Mouse (Mus musculus) midbrain, embryonic 11.5 days (tissue): ENCODE data around the gene Bdkrb2. TPM values are rescaled to one million over a fixed set of nuclear protein-coding genes. Genes with fewer than 3 reads are reported as not detected.

Experiments used
- ATAC-seq: fragments of 200-750 bp; cut with Nextera tagmentation; 2 replicates; pipeline ENCODE4 v1.8.0; 2017; ENCODE audit warnings: moderate TSS enrichment, moderate library complexity; ENCODE audit not compliant: low FRiP score
- DNase-seq: peaks from one replicate; pipeline ENCODE4 v3.0.0; 2015; ENCODE audit warnings: low spot score; ENCODE audit errors: missing footprints
- H3K27ac ChIP-seq: fragments of 300-500 bp; sonication (generic); 2 replicates; pipeline ENCODE4 v1.5.1; 2014; ENCODE audit warnings: low read depth, low read length
- H3K27me3 ChIP-seq: fragments of 300-500 bp; sonication (generic); 2 replicates; pipeline ENCODE4 v1.6.1; 2014; ENCODE audit warnings: mild to moderate bottlenecking, low read length, moderate library complexity, mixed read lengths; ENCODE audit not compliant: control insufficient read depth, insufficient read depth
- H3K36me3 ChIP-seq: fragments of 300-500 bp; sonication (generic); 2 replicates; pipeline ENCODE4 v1.6.1; 2014; ENCODE audit warnings: mild to moderate bottlenecking, low read length, moderate library complexity, mixed read lengths; ENCODE audit not compliant: control insufficient read depth, insufficient read depth
- H3K4me1 ChIP-seq: fragments of 300-500 bp; sonication (generic); 2 replicates; pipeline ENCODE4 v1.6.1; 2014; ENCODE audit warnings: low read length; ENCODE audit not compliant: control insufficient read depth, insufficient read depth
- H3K4me2 ChIP-seq: fragments of 300-500 bp; sonication (generic); 2 replicates; pipeline ENCODE4 v1.6.1; 2014; ENCODE audit warnings: mild to moderate bottlenecking, moderate library complexity
- H3K4me3 ChIP-seq: fragments of 300-500 bp; sonication (generic); 2 replicates; pipeline ENCODE4 v1.5.1; 2014; ENCODE audit warnings: low read depth, low read length
- H3K9ac ChIP-seq: fragments of 300-500 bp; sonication (generic); 2 replicates; pipeline ENCODE4 v1.6.1; 2014; ENCODE audit warnings: low read length
- H3K9me3 ChIP-seq: fragments of 300-500 bp; sonication (generic); 2 replicates; pipeline ENCODE4 v1.6.1; 2016; ENCODE audit warnings: low read length; ENCODE audit not compliant: control insufficient read depth
- WGBS: fragments of 180-500 bp; shearing (Covaris S2); extraction: QIAGEN DNeasy Blood & Tissue Kit; methylation state at CpG from one replicate; pipeline ENCODE4 v1.1.7; 2014; 5-methylcytosine and 5-hydroxymethylcytosine counted together
- polyA plus RNA-seq: library from polyadenylated mRNA; unstranded; fragments of >200 nt; fragmentation: Nextera tagmentation; extraction: Ambion mirVana; gene quantifications from 2 replicates; pipeline ENCODE4 v1.2.1, GENCODE M21; 2014

Gene Bdkrb2
- polyA plus RNA-seq, 1 experiment from 2014 or later: 0.12 TPM

- Histone ChIP-seq H3K27me3 (no peaks in the 10 kb centered on the region), H3K27ac (no peak overlapping the region), H3K4me1 (no peaks in the 10 kb centered on the region), H3K9ac (no peak overlapping the region), H3K4me3 (no peak overlapping the region), H3K9me3 (no peaks in the 10 kb centered on the region), H3K36me3 (no peaks in the 10 kb centered on the region), H3K4me2 (no peak overlapping the region)
- ATAC-seq (no peak), DNase-seq (no peak)
- WGBS: 96% methylated on average over 23 of the region's 23 CpGs
Observed at GRCm38 (mm10) chr12:105592361-105592761, 29.3 kb downstream of the Bdkrb2 start.

- 56% methylated on average over 4 of the region's 4 CpGs for whole genome bisulfite sequencing
- DNase-seq (peak; percentile 60), ATAC-seq (no peak)
- no peaks in the 10 kb centered on the region for H3K9me3 ChIP-seq
- H3K4me1 ChIP-seq: no peaks in the 10 kb centered on the region
- H3K27ac ChIP-seq: no peak overlapping the region
- no peak overlapping the region for H3K9ac ChIP-seq
- no peaks in the 10 kb centered on the region for H3K27me3 ChIP-seq
- no peaks in the 10 kb centered on the region for H3K36me3 ChIP-seq
- H3K4me3 ChIP-seq: no peak overlapping the region
- no peak overlapping the region for H3K4me2 ChIP-seq
Observed at GRCm38 (mm10) chr12:105593471-105593870, 30.4 kb downstream of the Bdkrb2 start.

GRCm38 (mm10) chr12:105597135-105597534 is 34.1 kb downstream of the Bdkrb2 start:
- Histone ChIP-seq H3K27me3 (no peaks in the 10 kb centered on the region; the same call in 1 of the 2 replicates), H3K27ac (no peak overlapping the region), H3K4me3 (no peak overlapping the region), H3K36me3 (no peaks in the 10 kb centered on the region), H3K4me2 (no peak overlapping the region), H3K4me1 (no peaks in the 10 kb centered on the region; the same call in 1 of the 2 replicates), H3K9ac (no peak overlapping the region), H3K9me3 (no peaks in the 10 kb centered on the region)
- WGBS: 80% methylated on average over 8 of the region's 8 CpGs
- ATAC-seq (no peak), DNase-seq (peak; percentile 33)

- no peak for DNase-seq
- H3K4me2 ChIP-seq: no peak overlapping the region
- no peak overlapping the region for H3K4me3 ChIP-seq
- H3K27me3 ChIP-seq: peaks cover 2% of the 10 kb centered on the region
- WGBS: 88% methylated on average over 10 of the region's 10 CpGs
- no peak overlapping the region for H3K9ac ChIP-seq
- H3K27ac ChIP-seq: no peak overlapping the region
- no peaks in the 10 kb centered on the region; the same call in 1 of the 2 replicates for H3K4me1 ChIP-seq
- no peaks in the 10 kb centered on the region for H3K9me3 ChIP-seq
- no peak for ATAC-seq
- no peaks in the 10 kb centered on the region for H3K36me3 ChIP-seq
Observed at GRCm38 (mm10) chr12:105598503-105598902, 35.5 kb downstream of the Bdkrb2 start.

- ATAC-seq: no peak
- no peak overlapping the region for H3K27ac ChIP-seq
Observed at GRCm38 (mm10) chr12:105599098-105599497, 36.1 kb downstream of the Bdkrb2 start.

GRCm38 (mm10) chr12:105601586-105601985 is 38.6 kb downstream of the Bdkrb2 start:
- DNase-seq: peak; percentile 78
- Histone ChIP-seq H3K4me1 (peaks cover 14% of the 10 kb centered on the region), H3K9me3 (no peaks in the 10 kb centered on the region), H3K9ac (no peak overlapping the region), H3K4me2 (no peak overlapping the region), H3K36me3 (no peaks in the 10 kb centered on the region), H3K27me3 (peaks cover 11% of the 10 kb centered on the region), H3K4me3 (no peak overlapping the region), H3K27ac (no peak overlapping the region)
- no peak for ATAC-seq
- 72% methylated on average over 6 of the region's 6 CpGs for WGBS

More at GRCm38 (mm10) chr12:105599098-105599497, 36.1 kb downstream of the Bdkrb2 start:
- Histone ChIP-seq H3K9ac (no peak overlapping the region), H3K4me1 (no peaks in the 10 kb centered on the region; the same call in 1 of the 2 replicates), H3K36me3 (no peaks in the 10 kb centered on the region), H3K4me2 (no peak overlapping the region), H3K4me3 (no peak overlapping the region), H3K9me3 (no peaks in the 10 kb centered on the region), H3K27me3 (peaks cover 2% of the 10 kb centered on the region)
- WGBS: 54% methylated on average over 5 of the region's 5 CpGs
- no peak for DNase-seq

GRCm38 (mm10) chr12:105602581-105603210 is 39.7 kb downstream of the Bdkrb2 start, which contains the start of gene Bdkrb1:
Gene Bdkrb1 (plus strand): TSS chr12:105603085.
- peaks cover 16% of the 10 kb centered on the region for H3K27me3 ChIP-seq
- no peak within 1 kb of the TSS for H3K9ac ChIP-seq
- no peaks in the 10 kb centered on the region for H3K36me3 ChIP-seq
- WGBS: 87% methylated on average over 11 of the region's 11 CpGs
- ATAC-seq (no peak), DNase-seq (peak; percentile 79)
- no peak within 1 kb of the TSS for H3K4me3 ChIP-seq
- no peaks in the 10 kb centered on the region for H3K9me3 ChIP-seq
- no peak within 1 kb of the TSS for H3K4me2 ChIP-seq
- no peak within 1 kb of the TSS for H3K27ac ChIP-seq
- H3K4me1 ChIP-seq: peaks cover 14% of the 10 kb centered on the region

- Histone ChIP-seq H3K4me1 (peaks cover 14% of the 10 kb centered on the region), H3K27me3 (peaks cover 19% of the 10 kb centered on the region)
Observed at GRCm38 (mm10) chr12:105603904-105604303, 40.9 kb downstream of the Bdkrb2 start.

GRCm38 (mm10) chr12:105605212-105605611 is 42.2 kb downstream of the Bdkrb2 start:
- H3K4me1 ChIP-seq: peaks cover 14% of the 10 kb centered on the region
- WGBS: 4% methylated on average over 8 of the region's 8 CpGs
- DNase-seq (peak; percentile 88), ATAC-seq (peak; percentile 74; the same call in 1 of the 2 replicates)
- no peak overlapping the region for H3K9ac ChIP-seq
- H3K27me3 ChIP-seq: peaks cover 19% of the 10 kb centered on the region
- no peaks in the 10 kb centered on the region for H3K36me3 ChIP-seq
- no peak overlapping the region for H3K27ac ChIP-seq
- no peak overlapping the region for H3K4me3 ChIP-seq
- H3K4me2 ChIP-seq: no peak overlapping the region
- H3K9me3 ChIP-seq: no peaks in the 10 kb centered on the region

More at GRCm38 (mm10) chr12:105603904-105604303, 40.9 kb downstream of the Bdkrb2 start:
- H3K9me3 ChIP-seq: no peaks in the 10 kb centered on the region
- WGBS: 91% methylated on average over 11 of the region's 11 CpGs
- H3K27ac ChIP-seq: no peak overlapping the region
- no peak overlapping the region for H3K4me2 ChIP-seq
- H3K4me3 ChIP-seq: no peak overlapping the region
- H3K36me3 ChIP-seq: no peaks in the 10 kb centered on the region
- H3K9ac ChIP-seq: no peak overlapping the region
- ATAC-seq (no peak), DNase-seq (peak; percentile 54)
